Mouse (Mus musculus) embryo, embryonic 9.5 days (tissue): ENCODE results near the gene Plekha6.

Source experiments
- DNase-seq: peaks from one replicate; pipeline ENCODE4 v3.0.0-alpha.2; 2017; ENCODE audit errors: extremely low spot score

Plekha6 gene

GRCm38 (mm10) chr1:133163820-133164431, at the start of gene Plekha6:
Gene Plekha6 (plus strand): TSS chr1:133164210.
- peak; percentile 48 for DNase-seq

GRCm38 (mm10) chr1:133116108-133116507, 47.9 kb upstream of the Plekha6 start:
- no peak for DNase-seq

- no peak for DNase-seq
These were observed 45.9 kb upstream of the Plekha6 start for GRCm38 (mm10) chr1:133118127-133118526.

- DNase-seq = no peak
These were observed 45.2 kb upstream of the Plekha6 start for GRCm38 (mm10) chr1:133118844-133119243.

- no peak for DNase-seq
These were observed 43.9 kb upstream of the Plekha6 start for GRCm38 (mm10) chr1:133119931-133120712.

GRCm38 (mm10) chr1:133121246-133121645, 42.8 kb upstream of the Plekha6 start:
- DNase-seq = no peak

- no peak for DNase-seq
These were observed 39.9 kb upstream of the Plekha6 start for GRCm38 (mm10) chr1:133124137-133124536.

GRCm38 (mm10) chr1:133125640-133126364, 38.2 kb upstream of the Plekha6 start:
- DNase-seq = no peak

- DNase-seq = no peak
These were observed 37.7 kb upstream of the Plekha6 start for GRCm38 (mm10) chr1:133126365-133126740.

- no peak for DNase-seq
These were observed 36.7 kb upstream of the Plekha6 start for GRCm38 (mm10) chr1:133127328-133127727.

- peak; percentile 42 for DNase-seq
These were observed 34.4 kb upstream of the Plekha6 start for GRCm38 (mm10) chr1:133129471-133130221.

GRCm38 (mm10) chr1:133130638-133131560, 33.1 kb upstream of the Plekha6 start, which contains the start of gene Ppp1r15b:
Gene Ppp1r15b (plus strand): TSS chr1:133131143.
- peak; percentile 96 for DNase-seq

GRCm38 (mm10) chr1:133131561-133131905, 32.5 kb upstream of the Plekha6 start:
- no peak for DNase-seq

GRCm38 (mm10) chr1:133131936-133132335, 32.1 kb upstream of the Plekha6 start:
- DNase-seq = no peak

GRCm38 (mm10) chr1:133132388-133133326, 31.4 kb upstream of the Plekha6 start:
- DNase-seq = no peak

GRCm38 (mm10) chr1:133133425-133133824, 30.6 kb upstream of the Plekha6 start:
- no peak for DNase-seq

- DNase-seq = no peak
These were observed 29.9 kb upstream of the Plekha6 start for GRCm38 (mm10) chr1:133134071-133134470.

- DNase-seq = no peak
These were observed 29.1 kb upstream of the Plekha6 start for GRCm38 (mm10) chr1:133134881-133135280.

GRCm38 (mm10) chr1:133135808-133136207, 28.2 kb upstream of the Plekha6 start:
- DNase-seq = no peak

GRCm38 (mm10) chr1:133138401-133138800, 25.6 kb upstream of the Plekha6 start:
- no peak for DNase-seq
